Mouse (Mus musculus): Measurements from ENCODE around the gene Iqsec1.

Iqsec1 gene

DNA sequence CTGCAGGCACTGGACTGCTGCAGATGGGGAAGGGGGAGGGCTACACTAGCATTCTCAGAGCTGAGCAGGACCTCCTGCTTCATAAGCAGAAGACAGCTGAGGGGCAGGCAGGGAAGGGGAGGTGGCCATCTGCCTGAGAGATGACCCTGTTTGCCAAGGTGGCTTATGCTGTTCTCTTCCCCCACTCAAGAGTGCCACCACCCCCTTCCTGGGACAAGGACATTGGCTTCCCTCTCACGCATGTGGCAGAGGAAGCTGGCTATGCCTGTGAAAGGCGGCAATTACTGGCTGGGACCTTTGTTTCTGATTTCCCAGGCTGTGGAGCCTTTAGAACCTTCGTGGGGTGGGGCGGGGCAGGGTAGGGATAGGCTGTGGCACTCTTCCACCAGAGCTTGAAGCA, 204.5 kb downstream of the Iqsec1 start:
- DNase-seq (ENCODE audit: low spot score in 2 of 2), result no peak

- no peak for DNase-seq (ENCODE audit: low spot score in 2 of 2)
Measured at GRCm38 (mm10) chr6:90783176-90783575, 205.3 kb downstream of the Iqsec1 start.

DNA sequence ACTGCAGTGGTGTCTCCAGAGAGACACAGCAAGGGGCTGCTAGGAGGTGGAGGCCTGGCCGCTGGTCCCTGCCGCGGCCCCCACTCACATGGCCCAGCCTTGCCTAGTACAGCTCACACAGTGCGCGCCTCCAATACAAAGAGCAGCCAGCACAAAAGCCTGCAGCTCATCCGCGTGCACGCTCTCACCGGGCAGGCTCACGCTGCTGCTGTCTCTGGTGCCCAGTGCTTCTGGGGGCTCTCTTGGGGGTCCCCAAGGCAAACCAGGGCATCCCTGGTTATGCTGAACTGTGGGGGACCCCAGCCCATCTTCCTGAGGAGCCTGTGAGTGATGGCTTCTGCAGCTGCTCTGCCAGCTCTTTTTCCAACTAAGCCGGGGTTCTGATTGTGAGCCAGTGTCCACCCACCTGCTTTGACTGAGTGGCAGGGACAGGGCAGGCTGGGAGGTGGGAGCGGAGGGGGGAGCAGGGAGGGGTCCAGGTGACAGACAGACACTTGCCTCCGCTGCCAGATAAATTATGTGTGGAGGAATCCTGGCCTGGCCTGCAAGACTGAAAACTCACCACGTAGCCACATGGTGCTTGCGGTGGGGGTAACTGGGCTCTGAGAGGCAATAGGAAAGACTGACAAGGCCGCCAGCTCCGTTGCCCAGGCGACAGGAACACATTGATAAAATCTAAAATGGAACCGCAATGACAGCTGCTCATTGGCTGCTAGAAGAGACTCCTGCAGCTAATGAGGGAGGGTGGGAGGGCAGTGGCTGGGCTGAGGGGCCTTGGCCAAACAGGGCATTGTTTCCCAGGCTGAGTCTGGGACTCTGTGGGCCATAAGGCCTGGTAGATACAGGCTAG, 206.3 kb downstream of the Iqsec1 start:
- DNase-seq (ENCODE audit: low spot score in 2 of 2), result no peak

DNA sequence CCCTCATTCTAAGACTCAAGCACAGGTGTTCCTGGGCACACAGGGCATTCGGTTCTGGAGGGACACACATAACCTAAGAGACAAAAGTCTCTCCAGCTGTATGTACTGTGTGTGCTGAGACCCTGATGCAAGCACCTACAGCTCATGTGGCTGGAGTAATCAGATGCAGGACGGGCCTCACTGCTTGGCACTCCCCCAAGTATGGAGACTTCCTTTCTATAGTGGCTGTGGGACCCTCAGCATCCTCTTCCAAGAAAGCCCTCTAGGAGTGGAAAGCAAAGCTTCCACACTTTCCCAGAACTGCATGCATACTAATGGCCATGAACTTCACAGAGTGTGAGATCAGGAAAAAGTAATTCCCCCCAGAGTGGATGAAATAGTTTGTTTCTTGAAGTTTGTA, 208.0 kb downstream of the Iqsec1 start:
- DNase-seq (ENCODE audit: low spot score in 2 of 2), result no peak

- DNase-seq (ENCODE audit: low spot score in 2 of 2), result no peak
Measured at GRCm38 (mm10) chr6:90778841-90779240, 209.6 kb downstream of the Iqsec1 start.

- DNase-seq (ENCODE audit: low spot score in 2 of 2), result no peak
Measured at GRCm38 (mm10) chr6:90777302-90777701, 211.2 kb downstream of the Iqsec1 start.

DNA sequence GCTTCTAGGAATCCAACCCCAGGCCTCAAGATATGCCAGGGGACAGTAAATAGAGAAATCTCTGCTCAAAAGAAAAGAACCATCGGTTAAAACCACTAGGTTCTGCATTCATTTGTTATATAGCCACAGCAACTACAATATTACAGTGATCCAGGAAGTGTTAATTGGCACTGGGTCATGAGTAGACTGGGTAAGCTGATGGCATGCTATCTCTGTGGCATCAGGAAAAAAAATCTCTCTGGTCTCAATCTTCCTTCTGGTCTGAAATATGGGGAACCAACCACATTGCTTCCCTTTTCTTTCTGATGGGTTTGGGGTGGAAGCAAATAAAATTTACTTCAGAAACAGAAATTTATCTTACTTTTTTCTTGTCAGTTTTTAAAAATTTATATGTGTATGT, 212.9 kb downstream of the Iqsec1 start:
- DNase-seq (ENCODE audit: low spot score in 2 of 2), result no peak

DNA sequence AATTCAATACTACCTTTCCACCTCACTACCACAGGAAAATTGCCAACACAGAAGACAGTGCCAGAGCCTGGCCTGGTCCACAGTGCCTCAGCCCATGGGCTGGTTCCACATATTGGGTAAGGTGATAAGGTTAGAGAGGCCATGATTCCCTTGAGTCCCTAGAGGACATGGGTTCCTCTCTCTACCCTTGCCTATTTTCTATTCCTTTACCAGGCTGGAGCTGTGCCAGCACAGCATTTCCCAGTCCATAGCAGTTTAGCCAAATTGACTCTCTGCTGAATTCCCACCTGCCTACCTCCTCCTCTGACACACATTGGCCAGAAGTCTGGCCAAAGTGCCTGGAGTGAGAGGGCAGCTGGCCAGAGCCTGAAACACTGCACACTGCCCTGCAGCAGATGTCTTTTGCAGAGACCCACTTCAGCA, 214.7 kb downstream of the Iqsec1 start:
- no peak for DNase-seq (ENCODE audit: low spot score in 2 of 2)

DNA sequence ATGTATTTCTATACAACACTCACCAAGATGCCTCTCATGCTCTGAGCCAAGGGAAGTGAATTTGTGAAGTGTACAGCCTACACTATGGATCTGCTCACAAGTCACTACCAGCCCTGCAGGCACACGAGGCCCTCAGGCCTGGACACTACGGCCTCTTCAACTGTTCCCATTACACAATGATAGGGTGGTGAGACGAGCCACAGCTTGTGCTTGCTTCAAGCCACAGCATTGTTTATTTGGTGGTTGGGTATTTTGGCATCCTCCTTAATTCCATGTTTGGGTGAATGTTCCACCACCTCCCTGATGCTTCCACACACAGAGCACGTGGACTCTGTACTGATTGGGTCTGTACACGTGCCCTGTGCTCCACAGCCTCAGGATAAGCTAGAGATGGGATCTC, 216.4 kb downstream of the Iqsec1 start:
- DNase-seq (ENCODE audit: low spot score in 2 of 2), result no peak

DNA sequence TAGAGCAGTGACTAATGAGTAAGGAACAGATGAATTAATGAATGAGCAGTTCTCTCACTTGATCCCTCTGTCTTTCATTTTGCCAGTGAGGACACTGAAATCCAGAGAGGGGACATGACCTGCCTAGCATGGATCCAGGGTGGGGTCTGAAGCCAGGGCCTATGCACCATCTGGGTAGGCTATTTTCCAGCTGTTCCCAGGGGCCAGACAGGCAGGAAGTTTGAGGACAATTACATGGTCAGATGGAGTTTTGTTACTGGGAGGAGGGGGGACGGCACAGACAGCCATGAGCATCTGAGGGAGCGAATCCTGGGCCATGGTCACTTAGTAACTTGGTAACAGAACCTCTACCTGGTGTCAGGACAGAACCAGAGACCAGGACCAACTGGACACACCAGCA, 220.0 kb downstream of the Iqsec1 start:
- no peak for DNase-seq (ENCODE audit: low spot score in 2 of 2)

DNA sequence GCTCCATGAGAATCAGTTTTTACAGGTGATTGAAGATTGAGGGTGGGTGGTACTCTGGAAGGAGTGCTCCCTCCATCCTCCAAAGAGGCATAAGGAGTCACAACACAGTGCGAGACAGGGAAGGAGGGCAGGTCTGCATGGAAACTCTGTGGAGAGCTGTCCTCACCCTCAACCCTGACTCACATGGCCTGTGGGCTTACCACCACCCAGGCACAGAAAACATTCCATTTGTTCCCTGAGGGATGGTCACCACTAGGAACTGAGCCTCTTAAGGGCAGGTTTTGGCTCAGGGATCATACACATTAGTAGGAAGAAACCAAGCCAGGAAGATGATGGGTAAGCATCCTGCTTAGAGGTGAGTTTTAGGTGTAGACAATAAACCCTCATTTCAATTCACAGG, 220.6 kb downstream of the Iqsec1 start:
- DNase-seq (ENCODE audit: low spot score in 2 of 2), result no peak

- DNase-seq (ENCODE audit: low spot score in 2 of 2), result peak; percentile 33 to 51
Measured at GRCm38 (mm10) chr6:90764753-90765152, 223.7 kb downstream of the Iqsec1 start.

DNA sequence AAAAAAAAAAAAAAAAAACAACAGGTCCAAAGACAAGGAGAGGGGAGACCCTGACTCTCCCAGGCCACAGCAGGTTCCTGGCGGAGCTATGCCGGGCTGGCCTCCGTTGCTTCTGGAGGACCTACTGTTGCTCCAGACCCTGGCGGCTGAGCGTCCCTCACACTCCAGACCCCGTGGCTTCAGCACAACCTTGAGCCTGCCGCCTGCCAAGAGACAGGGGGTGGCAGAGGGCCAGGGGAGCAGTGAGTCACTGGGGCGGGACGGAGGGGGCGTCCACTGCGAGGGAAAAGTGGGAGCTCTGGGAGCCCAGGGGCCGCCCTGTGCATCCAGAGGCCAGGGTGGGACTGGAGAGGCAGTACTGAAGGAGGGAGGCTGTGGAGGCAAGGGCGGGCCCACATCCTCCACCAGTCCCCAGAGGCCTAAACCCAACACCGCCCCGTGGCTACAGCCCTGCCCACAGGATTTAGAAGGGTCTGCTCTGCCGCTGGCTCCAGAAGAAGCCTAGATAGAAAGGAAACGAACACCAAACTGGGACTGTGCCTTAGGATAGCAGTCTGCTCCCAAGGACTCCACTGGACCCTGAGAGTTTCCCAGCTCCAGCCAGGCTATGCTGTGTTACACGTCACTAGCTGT, 224.4 kb downstream of the Iqsec1 start:
- DNase-seq (ENCODE audit: low spot score in 2 of 2), result peak; percentile 37 to 57

DNA sequence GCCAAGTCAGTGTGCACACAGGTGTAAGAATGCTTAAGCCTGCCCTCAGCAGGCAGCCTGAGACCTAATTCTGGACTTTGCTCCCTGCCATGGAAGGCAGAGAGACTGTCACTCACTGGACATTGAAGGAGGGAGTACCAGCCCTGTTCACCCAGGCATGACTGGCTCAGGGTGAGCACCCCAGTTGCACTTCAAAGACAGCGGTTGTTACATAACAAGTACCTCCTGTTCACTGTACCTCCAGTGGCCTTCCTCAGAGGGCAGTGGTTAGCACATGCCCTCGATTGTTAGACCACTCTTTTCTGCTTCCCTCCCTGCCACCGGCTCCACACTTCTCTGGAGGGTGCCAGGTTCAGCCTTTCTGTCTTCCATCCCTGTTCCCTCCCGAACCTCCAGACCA, 225.2 kb downstream of the Iqsec1 start:
- no peak for DNase-seq (ENCODE audit: low spot score in 2 of 2)

DNA sequence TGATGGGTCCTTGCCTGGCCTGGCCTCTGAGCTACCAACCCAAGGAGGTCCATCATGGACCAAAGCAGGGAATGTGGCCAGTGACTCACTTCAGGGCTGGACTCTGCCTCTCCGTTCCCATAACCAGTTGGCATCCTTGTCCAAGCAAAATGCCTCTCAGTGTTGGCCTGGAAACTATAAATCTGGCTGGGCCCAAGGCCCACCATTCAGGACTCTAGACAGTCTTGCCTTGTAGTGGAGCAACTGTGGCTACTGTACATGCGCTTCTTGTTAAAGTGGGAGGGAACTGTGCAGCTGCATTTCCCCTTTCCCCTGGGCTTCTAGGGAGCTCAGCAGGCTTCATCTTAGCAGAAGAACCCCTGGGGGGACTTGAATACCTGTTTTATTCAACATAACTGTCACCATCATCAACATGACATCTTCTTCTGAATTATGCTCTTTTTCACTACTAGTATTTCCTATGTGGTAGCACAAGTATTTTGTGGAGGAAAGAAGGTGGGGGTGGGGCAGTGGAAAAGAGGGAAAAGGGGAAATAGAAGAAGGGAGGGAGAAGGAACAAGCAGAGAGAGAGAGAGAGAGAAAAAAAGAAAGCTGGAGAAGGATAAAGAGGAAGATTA, 226.3 kb downstream of the Iqsec1 start:
- DNase-seq (ENCODE audit: low spot score in 2 of 2), result no peak

DNA sequence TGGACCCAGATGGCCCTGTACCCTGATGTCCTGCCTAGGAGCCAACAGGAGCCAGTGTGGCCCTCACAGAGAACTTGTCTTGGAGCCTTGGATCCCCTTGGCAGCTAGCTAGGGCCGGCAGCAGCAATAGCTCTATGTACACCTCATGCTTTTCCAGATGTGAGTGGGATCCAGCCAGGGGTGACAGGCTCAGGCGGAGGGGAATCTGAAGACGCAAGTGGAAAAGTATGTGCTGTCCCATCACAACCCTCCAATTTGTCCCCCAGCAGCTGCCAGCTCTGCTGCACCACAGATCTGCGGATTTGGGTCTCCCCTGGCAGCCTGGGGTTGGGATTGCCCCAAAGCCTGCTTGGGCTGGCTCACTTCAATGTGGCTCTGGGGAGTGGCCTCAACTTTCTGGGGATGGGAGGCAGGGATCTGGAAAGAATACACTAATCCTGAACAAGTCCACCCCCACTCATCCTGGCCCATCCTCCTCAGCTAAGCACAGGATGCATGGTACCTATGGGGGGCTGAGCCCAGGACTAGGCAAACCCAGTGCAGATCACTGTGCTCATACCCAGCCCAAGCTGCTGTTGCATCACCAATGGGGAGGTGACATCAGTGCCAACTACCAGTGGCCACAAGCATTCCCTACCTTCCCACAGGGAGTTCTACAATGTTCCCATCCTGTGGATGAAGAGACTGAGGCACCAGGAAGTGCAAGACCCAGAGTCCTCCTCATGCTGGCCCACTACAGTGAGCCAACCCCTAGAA, 227.0 kb downstream of the Iqsec1 start:
- DNase-seq (ENCODE audit: low spot score in 2 of 2), result no peak

- DNase-seq (ENCODE audit: low spot score in 2 of 2), result no peak
Measured at GRCm38 (mm10) chr6:90760886-90761285, 227.6 kb downstream of the Iqsec1 start.

GRCm38 (mm10) chr6:90759754-90760153, 228.7 kb downstream of the Iqsec1 start:
- no peak for DNase-seq (ENCODE audit: low spot score in 2 of 2)

- DNase-seq (ENCODE audit: low spot score in 2 of 2), result no peak
Measured at GRCm38 (mm10) chr6:90758155-90758554, 230.3 kb downstream of the Iqsec1 start.

DNA sequence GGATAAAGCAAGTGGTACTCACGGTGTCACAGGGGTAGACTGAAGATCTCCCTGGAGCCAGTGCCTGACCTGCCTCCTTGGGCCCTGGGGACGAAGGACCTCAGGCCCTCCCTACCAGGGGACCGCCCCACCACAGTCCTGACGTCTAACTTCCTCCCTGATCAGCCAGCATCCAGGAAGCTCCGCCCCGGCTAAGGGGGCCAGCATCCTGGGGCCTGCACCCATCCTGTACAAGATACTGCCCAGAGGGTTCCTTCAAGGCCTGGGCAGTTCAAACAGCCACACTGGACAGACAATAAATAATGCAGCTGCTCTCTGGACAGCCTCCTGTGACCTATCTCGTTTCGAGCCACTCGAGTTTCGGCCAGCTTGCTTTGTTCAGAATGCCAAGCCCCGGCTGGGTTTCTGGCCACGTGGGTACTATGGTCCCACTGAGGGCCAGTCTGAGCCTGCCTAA, 231.0 kb downstream of the Iqsec1 start:
- peak; percentile 57 to 59 for DNase-seq (ENCODE audit: low spot score in 2 of 2)

GRCm38 (mm10) chr6:90756561-90756960, 231.9 kb downstream of the Iqsec1 start:
- DNase-seq (ENCODE audit: low spot score in 2 of 2), result no peak

DNA sequence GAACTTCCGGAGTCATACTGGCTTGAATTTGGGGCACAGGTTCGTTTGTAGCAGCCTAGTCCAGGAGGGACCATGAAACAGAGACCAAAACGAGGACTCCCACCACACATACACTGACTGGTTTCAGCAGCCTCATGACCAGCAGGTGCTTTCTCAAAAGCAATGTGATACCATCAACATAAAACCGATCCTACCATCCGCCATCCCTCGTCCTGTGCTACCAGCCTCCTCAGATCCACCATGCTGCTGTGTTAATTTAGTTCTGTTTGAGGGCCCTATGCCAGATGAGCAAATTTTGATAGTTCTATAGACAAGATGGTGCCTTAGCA, 232.9 kb downstream of the Iqsec1 start:
- no peak for DNase-seq (ENCODE audit: low spot score in 2 of 2)
